In the genomic region with DNA sequence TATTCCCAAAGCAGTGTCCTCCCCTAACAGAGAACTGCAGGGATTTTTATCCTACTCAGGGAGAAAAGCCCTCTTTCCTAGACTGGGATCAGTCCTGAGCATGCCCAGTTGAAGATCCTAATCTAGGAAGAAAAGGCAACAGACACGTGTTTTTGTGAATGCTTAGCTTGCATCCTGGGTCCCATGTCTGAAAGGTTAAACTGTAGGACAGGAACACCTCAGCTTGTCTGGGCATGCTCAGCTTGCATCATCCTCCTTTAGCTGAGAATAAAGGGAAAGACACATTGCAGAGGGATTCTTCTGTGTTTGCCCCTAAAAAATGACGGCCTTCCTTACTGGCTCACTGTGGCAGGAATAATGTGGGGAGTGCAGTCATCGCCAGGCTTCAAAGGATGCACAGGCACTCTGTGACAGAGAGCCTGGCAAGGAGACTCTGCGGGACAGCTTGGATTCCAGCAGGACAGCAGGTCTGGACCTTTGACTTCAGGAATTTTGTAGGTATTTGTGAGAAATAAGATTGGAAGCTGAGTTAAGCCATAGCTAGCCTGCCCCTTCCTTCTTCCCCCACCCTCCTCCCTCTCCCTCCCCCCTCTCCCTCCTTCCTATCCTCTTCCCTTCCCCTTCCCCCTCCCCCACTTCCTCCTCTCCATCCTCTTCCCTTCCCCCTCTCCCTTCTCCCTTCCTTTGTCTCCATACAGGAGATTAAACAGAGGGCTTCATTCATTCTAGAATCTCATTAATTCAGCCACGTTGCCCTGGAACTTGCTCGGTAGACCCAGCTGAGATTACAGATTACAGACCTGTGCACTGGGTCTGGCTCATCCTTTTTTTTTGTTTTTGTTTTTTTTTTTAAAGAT, we compare ENCODE assay signal across 9 mouse cellular contexts. TPM values are rescaled to one million over a fixed set of nuclear protein-coding genes. Genes with fewer than 3 reads are reported as not detected.
A peak's percentile ranks its signal among the peaks of the same experiment; 100 is the strongest.
DNase-seq lines count a peak whose midpoint lies in the region; ATAC-seq lines count a peak whose summit lies in the region.
"Had no signal": no experiment of that assay in that cellular context is flagged by ENCODE, and none has a peak within 500 bp of the region (broad histone marks: within the 10 kb centered on the region; RNA-seq: fewer than 3 reads in every experiment).

No protein-coding gene starts in this region.

- ATAC-seq in forebrain, embryonic 14.5 days = peak; percentile 74
- ATAC-seq in midbrain, embryonic 15.5 days (replicated peaks) = peak; percentile 85

- intact Hi-C loops in left cerebral cortex, postnatal 10 days (cut with DNase I) = no loop called here

- WGBS in forebrain, embryonic 14.5 days = 1% methylated on average over 6 of the region's 6 CpGs
- 1% methylated on average over 6 of the region's 6 CpGs for WGBS in midbrain, embryonic 15.5 days

- no peaks in the 10 kb centered on the region for H3K9me3 ChIP-seq in forebrain, embryonic 14.5 days (replicated peaks; ENCODE audit: control insufficient read depth, low read length)
- H3K9me3 ChIP-seq in midbrain, embryonic 15.5 days = no peaks in the 10 kb centered on the region

- H3K4me3 ChIP-seq in forebrain, embryonic 14.5 days (ENCODE audit: low read depth, low read length) = no peak overlapping the region
- peak overlapping the region; percentile 35 for H3K4me3 ChIP-seq in midbrain, embryonic 15.5 days
- H3K4me3 ChIP-seq: gastrocnemius, adult 2 months had no signal

- H3K9ac ChIP-seq in forebrain, embryonic 14.5 days (ENCODE audit: low read length) = peak overlapping the region; percentile 54
- peak overlapping the region; percentile 46 for H3K9ac ChIP-seq in midbrain, embryonic 15.5 days

- H3K36me3 ChIP-seq in forebrain, embryonic 14.5 days (ENCODE audit: control insufficient read depth, insufficient read depth, low read length) = no peaks in the 10 kb centered on the region
- no peaks in the 10 kb centered on the region for H3K36me3 ChIP-seq in midbrain, embryonic 15.5 days (replicated peaks)

- H3K4me2 ChIP-seq in forebrain, embryonic 14.5 days (ENCODE audit: low read length) = peak overlapping the region; percentile 35
- peak overlapping the region; percentile 51 for H3K4me2 ChIP-seq in midbrain, embryonic 15.5 days

- peak; percentile 48 for DNase-seq in cerebellum, adult 9-10 months
- no peak for DNase-seq in cerebellum, adult 11-12 months
- peak; percentile 98 for DNase-seq in R1 (ENCODE audit: low read depth, low spot score)
- DNase-seq in forebrain, embryonic 14.5 days (ENCODE audit: low spot score) = peak; percentile 89
- no peak for DNase-seq in left cerebral cortex, postnatal 10 days (ENCODE audit: extremely low spot score in 1 of 2, low spot score in 2 of 2)
- DNase-seq in layer of hippocampus, adult 18-20 months (ENCODE audit: low spot score in 2 of 2) = no peak
- DNase-seq in gastrocnemius, adult 18-20 months (ENCODE audit: low spot score) = no peak
- DNase-seq: gastrocnemius, adult 2 months had no signal

- H3K4me1 ChIP-seq in forebrain, embryonic 14.5 days (ENCODE audit: control insufficient read depth, insufficient read depth, low read length) = peaks cover 22% of the 10 kb centered on the region
- H3K4me1 ChIP-seq in midbrain, embryonic 15.5 days = peaks cover 23% of the 10 kb centered on the region

- peak overlapping the region; percentile 94 for H3K27ac ChIP-seq in forebrain, embryonic 14.5 days (ENCODE audit: low read depth, low read length)
- H3K27ac ChIP-seq in midbrain, embryonic 15.5 days = peak overlapping the region; percentile 93
- H3K27ac ChIP-seq: gastrocnemius, adult 2 months had no signal

- no peaks in the 10 kb centered on the region for H3K27me3 ChIP-seq in forebrain, embryonic 14.5 days (replicated peaks; ENCODE audit: control insufficient read depth, insufficient read depth, low read length)
- H3K27me3 ChIP-seq in midbrain, embryonic 15.5 days (replicated peaks) = no peaks in the 10 kb centered on the region

RNA-seq across cellular contexts. Expression of a gene that starts 14.5 kb away (rescaled TPM):
- 4,517 and 5,265 TPM in 2 replicates for polyA plus RNA-seq in forebrain, embryonic 14.5 days (2014; fragmentation: Nextera tagmentation; extraction: Ambion mirVana)
- polyA plus RNA-seq in midbrain, embryonic 15.5 days (2015; fragmentation: Nextera tagmentation; extraction: Ambion mirVana) = 3,193 and 3,214 TPM in 2 replicates
- total RNA-seq in left cerebral cortex, postnatal 10 days (2021) = 1,000 to 10,000 TPM; 3,801 to 3,978 TPM
- 1,000 to 10,000 TPM; 3,208 to 3,266 TPM for total RNA-seq in layer of hippocampus, adult 18-20 months (2021)
- total RNA-seq in gastrocnemius, adult 18-20 months (2021) = 100 to 1,000 TPM; 424 to 467 TPM

RNA-seq across cellular contexts. Expression of a gene that starts 54.9 kb away (rescaled TPM):
- 0.52 and 0.56 TPM in 2 replicates for polyA plus RNA-seq in forebrain, embryonic 14.5 days (2014; fragmentation: Nextera tagmentation; extraction: Ambion mirVana)
- polyA plus RNA-seq in midbrain, embryonic 15.5 days (2015; fragmentation: Nextera tagmentation; extraction: Ambion mirVana) = 2.2 and 2.4 TPM in 2 replicates
- 1 to 10 TPM in 1 of 2 experiments, under 1 TPM in 1; 0.88 to 1.8 TPM for total RNA-seq in left cerebral cortex, postnatal 10 days (2021)
- under 1 TPM; 0.82 to 0.86 TPM for total RNA-seq in layer of hippocampus, adult 18-20 months (2021)
- total RNA-seq in gastrocnemius, adult 18-20 months (2021) = not detected
- total RNA-seq: gastrocnemius, adult 2 months had no signal

RNA-seq across cellular contexts. Expression of a gene that starts 55.4 kb away (rescaled TPM):
- polyA plus RNA-seq in forebrain, embryonic 14.5 days (2014; fragmentation: Nextera tagmentation; extraction: Ambion mirVana) = 23.0 and 25.5 TPM in 2 replicates
- polyA plus RNA-seq in midbrain, embryonic 15.5 days (2015; fragmentation: Nextera tagmentation; extraction: Ambion mirVana) = 28.8 and 30.8 TPM in 2 replicates
- 10 to 100 TPM; 21.1 to 21.2 TPM for total RNA-seq in left cerebral cortex, postnatal 10 days (2021)
- 10 to 100 TPM; 22.4 to 23.2 TPM for total RNA-seq in layer of hippocampus, adult 18-20 months (2021)
- 10 to 100 TPM; 18.1 to 18.3 TPM for total RNA-seq in gastrocnemius, adult 18-20 months (2021)

Comparison
In these comparisons a context has a peak if more than half of its experiments do, and no peak if none do; other contexts are left out.
1. DNase-seq: peak in cerebellum, adult 9-10 months (single experiment), R1 (single experiment) and forebrain, embryonic 14.5 days (single experiment); none in cerebellum, adult 11-12 months (single experiment), left cerebral cortex, postnatal 10 days (0 of 2), layer of hippocampus, adult 18-20 months (0 of 2) and gastrocnemius, adult 18-20 months (single experiment).
2. RNA of a gene that starts 14.5 kb away (total RNA-seq): 3,801 to 3,978 TPM in left cerebral cortex, postnatal 10 days and 3,208 to 3,266 TPM in layer of hippocampus, adult 18-20 months; 424 to 467 TPM in gastrocnemius, adult 18-20 months; every median in the first group is over 4 times any median in the second.